Mouse (Mus musculus) frontal cortex, adult (tissue): ENCODE results near the gene Cacng3.

ENCODE experiments used
- ATAC-seq: cut with Nextera tagmentation; 2 replicates; pipeline ENCODE4 v1.9.2; 2017; ENCODE audit warnings: mild to moderate bottlenecking, moderate library complexity, mixed read lengths; ENCODE audit not compliant: low TSS enrichment

Cacng3 gene

DNA sequence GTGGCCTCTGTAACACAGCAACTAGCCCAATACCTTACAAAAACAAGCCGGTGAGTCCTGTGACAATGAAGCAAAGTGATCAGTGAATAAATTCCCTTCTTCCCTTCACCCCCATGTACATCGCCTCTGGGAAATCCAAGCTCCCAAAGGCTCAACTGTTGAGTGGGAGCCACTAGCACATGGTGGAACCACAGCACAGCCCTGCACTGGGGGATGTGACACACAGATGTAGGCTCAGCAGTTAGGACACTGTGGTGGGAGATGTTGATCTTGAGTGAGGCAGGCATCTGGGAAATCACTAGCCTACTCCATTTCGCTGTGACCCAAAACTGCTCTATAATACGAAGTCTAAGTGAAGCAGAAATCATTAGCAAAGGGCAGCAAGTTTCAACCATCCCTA is 48.2 kb downstream of the Cacng3 start:
- peak; percentile 39; the same call in 1 of the 2 replicates for ATAC-seq

DNA sequence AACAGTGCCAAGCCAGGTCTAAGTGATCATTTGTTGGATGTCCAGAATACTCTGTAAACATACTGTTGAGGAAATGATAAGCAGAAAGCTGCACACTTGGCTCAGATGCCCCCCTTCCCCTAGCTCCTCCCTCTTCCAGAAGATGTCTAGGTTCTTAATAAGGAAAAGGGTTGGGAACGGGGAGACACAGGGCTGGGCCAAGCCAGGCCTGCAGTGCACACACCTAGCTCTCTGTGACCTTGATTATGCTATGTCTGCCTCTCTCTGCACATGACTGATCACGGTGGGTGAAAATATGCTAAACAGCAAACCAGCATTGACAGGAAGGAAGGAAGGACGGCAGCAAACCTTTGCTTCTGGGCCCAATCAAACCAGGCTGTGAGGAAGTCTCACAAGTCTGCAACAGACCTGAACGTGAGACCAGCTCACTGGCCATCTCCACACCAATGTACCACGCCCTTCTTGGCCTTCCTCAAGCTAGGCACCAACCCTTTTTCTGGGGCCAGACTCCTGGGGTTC is 53.1 kb downstream of the Cacng3 start:
- ATAC-seq = no peak

- peak; percentile 14; the same call in 1 of the 2 replicates for ATAC-seq
Observed at GRCm38 (mm10) chr7:122726376-122726775, 56.1 kb downstream of the Cacng3 start.

DNA sequence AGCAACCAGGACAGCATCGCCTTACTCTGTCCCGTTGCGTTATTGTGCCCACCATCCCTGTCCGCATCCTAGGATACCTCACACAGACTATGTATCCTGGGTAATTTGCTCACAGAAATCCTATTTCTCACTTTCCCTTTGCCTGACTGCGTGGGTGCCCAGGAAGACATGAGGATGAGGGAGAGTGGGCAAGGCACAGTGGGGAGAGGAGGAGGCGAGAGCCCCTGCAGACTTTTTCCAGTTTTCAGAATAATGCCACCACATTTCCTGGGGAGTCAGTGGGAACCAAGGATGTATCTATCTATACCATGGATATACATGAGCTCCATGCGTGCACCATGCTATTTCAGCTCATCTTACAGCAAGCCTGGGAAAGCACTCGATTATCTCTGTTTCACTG is 57.9 kb downstream of the Cacng3 start:
- peak; percentile 69 for ATAC-seq

DNA sequence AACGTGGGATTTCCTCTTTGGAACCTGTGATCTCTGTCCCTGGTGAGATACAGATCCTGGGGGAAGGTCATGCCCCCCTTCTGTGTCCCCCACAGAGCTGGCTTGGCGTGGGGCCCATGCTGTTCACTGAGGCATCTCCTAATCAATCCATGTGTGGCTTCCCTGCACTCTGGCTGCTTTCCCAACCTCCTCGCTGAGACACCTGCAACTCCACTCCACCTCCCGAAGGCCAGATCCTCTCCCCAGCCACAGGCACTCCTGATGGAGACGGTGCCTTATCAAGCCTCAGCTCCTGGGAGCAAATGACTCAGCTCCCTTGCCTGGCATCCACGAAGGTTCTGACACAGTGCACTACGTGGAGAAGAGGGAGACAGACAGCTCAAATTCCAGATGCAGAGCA is 58.6 kb downstream of the Cacng3 start:
- ATAC-seq = peak; percentile 47

DNA sequence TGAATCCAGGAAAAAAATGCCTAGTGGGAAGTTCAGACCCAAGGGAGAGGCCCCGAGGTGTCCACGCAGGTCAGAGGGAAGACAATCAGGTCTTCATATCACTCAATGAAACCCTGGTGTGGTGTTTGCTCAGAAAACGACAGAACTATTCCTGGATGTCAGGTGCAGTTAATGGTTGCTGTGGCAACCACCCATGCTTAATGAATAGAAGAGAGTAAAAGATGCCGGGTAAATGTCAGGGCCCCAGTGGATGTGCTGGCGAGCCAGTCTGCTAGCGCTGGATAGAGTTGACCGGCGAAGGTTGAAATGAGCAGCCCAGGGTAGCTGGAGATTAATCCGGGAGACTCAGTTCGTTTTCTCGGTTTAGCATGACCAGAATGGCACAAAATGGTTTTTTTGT is 65.0 kb downstream of the Cacng3 start:
- ATAC-seq = no peak

DNA sequence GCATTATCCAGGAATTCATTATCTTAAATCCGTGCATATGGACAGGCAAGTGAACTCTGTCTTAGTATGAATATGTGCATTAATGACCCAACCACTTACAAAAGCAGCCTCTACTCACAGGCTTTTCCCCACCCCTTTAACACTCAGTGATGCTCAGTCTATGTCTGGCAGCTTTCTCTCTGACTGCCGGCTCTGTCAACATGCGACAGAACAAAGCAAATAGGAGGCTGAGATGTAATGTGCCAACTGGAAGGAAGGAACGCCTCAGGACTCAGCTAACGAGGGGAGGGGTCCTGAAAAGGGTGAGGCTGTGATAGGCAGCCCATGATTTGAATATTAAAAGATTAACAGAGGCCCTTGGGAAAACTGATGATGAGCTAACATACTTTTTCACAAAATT is 68.2 kb downstream of the Cacng3 start:
- no peak for ATAC-seq

GRCm38 (mm10) chr7:122740663-122741062 is 70.4 kb downstream of the Cacng3 start:
- ATAC-seq = peak; percentile 94

DNA sequence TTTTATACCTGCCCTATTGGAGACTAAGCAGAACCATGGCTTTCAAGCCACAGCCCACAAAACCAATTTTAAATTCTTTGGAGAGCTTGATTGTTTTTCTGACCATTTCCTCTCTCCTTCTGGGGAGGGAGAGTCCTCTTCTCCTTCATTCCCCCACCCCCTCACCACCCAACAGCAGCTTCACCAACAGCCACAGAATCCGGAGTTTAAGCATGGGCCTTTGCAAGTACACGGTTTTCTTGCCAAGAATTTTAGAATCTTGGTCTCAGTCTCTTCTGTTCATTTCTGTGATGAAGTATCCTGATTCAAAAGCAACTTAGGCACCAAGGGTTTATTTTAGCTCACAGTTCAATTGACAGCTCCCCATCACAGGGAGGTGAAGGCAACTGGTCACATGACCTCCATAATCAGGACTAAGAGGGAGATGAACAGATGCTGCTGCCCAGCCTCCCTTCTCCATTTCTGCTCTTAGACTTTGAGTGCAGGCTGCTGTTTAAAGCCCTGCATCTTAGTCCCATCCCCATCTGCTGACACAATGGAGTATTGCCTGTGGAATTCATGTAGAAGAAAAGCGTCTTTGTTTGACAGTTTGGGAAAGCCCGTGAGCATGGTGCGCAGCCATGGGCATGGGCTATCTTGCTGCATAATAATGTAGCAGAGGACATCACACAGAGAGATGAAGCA is 85.8 kb downstream of the Cacng3 start:
- peak; percentile 80 for ATAC-seq

DNA sequence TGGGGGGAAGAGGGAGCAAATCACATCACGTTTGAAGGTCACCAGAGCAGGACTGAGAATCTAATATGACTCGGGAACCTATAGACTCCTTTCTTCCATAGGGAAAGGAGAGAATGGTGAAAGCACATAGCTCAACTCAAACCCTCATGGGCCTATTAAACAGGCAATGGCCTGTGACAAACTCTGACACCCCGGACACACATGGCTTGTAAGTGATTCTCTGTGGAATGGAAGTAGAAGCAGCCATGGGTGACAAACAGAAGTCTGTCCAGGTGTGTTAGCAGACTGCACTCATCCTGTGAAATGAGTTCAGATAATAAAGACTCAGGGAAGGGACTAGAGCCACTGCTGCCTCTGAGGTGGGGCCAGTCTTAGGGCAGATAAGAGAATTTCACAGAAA is 88.4 kb downstream of the Cacng3 start:
- ATAC-seq = no peak

DNA sequence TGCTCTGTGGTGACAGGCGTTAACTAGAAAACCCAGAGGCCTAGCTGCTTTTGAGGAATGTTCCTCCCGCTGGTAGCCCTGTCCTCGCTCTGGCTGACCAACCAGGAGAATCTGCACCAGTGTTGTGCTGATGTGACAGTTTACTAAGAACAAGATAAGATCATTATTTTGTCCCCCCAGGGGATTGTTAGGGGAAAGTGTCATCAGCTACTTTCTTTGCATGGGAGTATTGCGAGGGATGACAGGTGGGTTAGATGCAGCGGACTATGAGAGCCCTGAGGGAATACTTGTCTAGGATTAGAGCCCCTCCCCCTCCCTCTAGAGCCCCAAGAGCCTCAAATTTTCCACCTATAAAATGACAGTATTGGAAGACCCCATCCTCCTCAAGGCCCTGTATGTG is 94.2 kb downstream of the Cacng3 start:
- no peak for ATAC-seq

- ATAC-seq = 0 out of 2 replicates have a peak, but pooled peaks have one; percentile 20
Observed at GRCm38 (mm10) chr7:122768292-122769020, 98.2 kb downstream of the Cacng3 start.

DNA sequence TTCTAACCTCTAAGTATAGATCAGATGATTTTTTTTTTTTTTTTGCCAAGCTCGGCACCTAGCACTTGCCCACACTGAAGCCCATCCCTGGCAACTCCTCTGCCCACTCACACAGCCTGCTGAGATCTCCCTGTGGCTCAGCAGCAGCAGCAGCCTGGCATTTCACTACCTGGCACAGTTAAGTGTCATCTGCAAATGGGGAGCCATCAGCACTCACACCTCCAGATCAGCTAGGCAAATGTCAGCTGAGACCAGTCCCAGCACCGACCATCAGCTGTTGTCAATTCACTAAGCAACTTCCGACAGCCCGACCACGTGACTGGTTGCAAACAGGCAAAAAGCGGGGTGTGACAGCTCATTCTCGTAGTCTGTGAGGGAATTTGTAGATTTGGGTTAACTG is 109.3 kb downstream of the Cacng3 start:
- peak; percentile 97 for ATAC-seq

GRCm38 (mm10) chr7:122789929-122790328 is 119.6 kb downstream of the Cacng3 start:
- ATAC-seq = no peak

- 0 out of 2 replicates have a peak, but pooled peaks have one; percentile 50 for ATAC-seq
Observed at GRCm38 (mm10) chr7:122793655-122794346, 123.5 kb downstream of the Cacng3 start.

DNA sequence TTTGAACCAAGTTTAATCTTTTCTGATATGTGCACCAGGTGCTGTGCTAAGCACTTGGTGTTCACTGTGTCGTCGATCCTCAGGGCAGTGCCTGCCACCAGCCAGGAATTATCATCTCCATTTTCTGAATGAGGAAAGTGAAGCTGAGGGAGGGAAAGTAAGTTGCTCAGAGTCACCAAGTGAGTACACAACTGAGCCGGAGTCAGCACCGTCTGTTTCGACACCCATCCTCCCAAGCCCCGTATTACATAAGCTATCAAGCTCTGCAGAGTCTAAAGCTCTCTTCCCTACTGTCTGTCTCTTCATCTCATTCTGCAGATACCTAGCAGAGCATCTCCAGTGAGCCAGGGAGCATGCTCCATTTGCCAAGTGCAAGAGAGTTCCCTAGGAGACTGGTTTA is 124.8 kb downstream of the Cacng3 start:
- peak; percentile 82 for ATAC-seq

DNA sequence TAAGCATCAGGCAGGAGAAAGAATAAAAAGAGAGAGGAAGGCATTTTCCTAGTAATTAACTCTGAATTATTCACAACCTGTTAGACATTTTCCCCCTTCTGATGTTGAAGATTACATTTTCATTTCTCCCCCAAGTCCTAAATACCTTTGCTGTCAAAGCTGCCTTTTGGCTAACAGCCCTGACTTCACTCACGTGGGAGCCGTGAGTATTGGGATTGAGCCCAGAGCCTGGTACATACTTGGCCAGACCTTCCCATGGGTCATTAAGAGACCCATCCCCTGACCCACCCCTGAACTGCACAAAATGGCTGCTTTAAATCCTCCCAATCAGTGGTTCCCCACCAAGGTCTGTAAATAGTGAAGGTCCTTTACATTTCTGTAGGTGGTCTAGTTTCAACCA is 130.5 kb downstream of the Cacng3 start:
- no peak for ATAC-seq

DNA sequence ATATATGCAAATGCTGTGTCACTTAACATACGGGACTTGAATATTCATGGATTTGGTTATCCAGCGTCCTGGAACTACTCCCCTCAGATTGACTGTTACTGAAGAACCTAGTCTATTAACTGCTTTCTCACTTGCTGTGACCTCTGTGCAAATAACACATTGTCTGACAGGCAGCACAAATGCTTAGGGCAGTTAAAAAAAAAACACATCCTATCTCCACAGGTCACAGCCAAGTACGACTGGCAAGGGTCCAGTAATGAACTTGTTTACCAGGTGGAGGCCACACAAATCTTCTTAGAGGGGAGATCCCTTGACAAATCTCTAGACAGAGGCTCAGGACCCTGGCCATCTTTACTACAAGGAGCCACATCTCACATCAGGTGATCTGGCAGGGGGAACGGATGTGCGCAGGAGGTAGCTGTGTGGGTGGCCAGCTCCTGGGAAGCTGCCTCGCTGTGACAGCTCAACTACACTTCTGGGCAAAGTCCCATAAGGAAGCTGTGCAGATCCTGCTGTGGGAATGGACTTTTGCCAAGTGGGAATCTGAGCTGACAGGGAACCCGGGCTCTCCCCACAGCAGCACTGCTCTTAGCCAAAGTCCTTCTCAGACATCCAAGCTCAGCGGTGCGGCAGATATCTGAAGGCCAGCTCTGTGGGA is 133.7 kb downstream of the Cacng3 start:
- peak; percentile 88 for ATAC-seq

DNA sequence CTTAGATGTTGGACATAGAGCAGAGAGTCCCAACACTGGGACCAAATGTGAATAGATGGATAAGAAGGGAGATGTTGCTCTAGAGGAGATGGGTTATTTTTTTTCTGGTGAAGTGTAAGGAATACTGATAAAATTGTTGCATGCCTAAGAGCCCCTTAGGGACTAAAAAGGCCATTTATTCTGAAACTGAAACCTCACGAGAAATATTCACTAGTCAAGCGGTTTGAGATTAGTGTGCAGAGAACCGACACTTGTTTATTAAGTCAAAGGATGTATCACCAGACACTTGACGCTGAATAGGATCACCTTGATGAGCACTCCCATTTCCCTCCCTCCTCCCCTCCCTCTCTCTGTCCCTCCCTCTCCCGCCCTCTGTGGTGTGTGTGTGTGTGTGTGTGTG is 136.2 kb downstream of the Cacng3 start:
- ATAC-seq = no peak

DNA sequence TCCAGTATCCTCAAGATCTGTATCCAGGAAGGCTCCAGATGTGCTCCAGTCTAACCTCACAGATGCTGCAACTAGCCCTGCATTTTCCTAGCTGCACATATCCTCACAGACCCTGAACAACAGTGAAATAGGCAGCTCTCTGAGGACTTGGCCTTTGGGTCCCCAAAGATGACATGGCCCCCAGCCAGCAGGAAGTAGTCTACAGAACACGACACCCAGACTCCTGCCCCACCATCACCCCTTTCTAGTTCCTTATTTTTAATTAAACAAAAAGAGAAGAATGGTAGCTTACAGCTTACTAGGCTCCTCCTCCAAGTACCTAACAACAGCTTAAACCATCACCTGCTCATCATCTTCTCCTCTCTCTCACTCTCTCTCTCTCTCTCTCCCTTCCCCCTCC is 143.4 kb downstream of the Cacng3 start:
- no peak for ATAC-seq

DNA sequence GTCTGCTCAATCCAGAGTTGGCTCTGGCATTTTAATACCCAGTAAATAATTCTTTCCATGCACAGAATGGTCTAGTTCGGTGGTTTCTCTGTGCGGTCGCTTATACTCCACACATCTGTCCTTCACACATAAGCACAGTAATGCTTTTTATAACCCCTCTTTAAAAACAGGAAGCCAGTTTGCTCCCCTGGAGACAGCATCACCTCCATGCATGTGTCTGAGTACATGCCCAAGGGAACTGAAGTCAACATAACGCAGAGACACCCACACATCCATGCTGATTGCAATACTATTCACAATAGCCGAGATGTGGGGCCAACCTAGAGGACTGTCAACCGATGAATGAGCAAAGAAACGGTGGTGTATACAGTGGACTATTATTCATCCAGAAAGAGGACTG is 147.3 kb downstream of the Cacng3 start:
- no peak for ATAC-seq
